Mouse (Mus musculus) cerebellum, adult 2 months (tissue): ENCODE measurements around the gene Pcna. TPM values are rescaled to one million over a fixed set of nuclear protein-coding genes. Genes with fewer than 3 reads are reported as not detected.
A peak's percentile ranks its signal among the peaks of the same experiment; 100 is the strongest.

Source experiments
- DNase-seq, 2 experiments: peaks; one replicate each; pipeline ENCODE4 v3.0.0; 2021
- H3K27ac ChIP-seq: fragments of 200-500 bp; 2 replicates; pipeline ENCODE4 v1.5.1; 2012; ENCODE audit warnings: low read length, control low read depth, inconsistent platforms; ENCODE audit not compliant: insufficient read depth
- H3K27me3 ChIP-seq: fragments of 200-500 bp; 2 replicates; pipeline ENCODE4 v1.6.1; 2012; ENCODE audit warnings: inconsistent platforms, mild to moderate bottlenecking, low read length, moderate library complexity; ENCODE audit not compliant: control insufficient read depth, insufficient read depth
- H3K4me1 ChIP-seq: fragments of 200-500 bp; 2 replicates; pipeline ENCODE4 v1.6.1; 2011; ENCODE audit warnings: low read length; ENCODE audit not compliant: control insufficient read depth, insufficient read depth
- H3K4me3 ChIP-seq: fragments of 200-500 bp; replicated peaks from 2 replicates; pipeline ENCODE3; 2011; ENCODE audit warnings: mild to moderate bottlenecking, low read depth, low read length, control low read depth; ENCODE audit not compliant: insufficient read depth
- CTCF ChIP-seq: fragments of 200-500 bp; IDR thresholded peaks from 2 replicates; pipeline ENCODE4 v1.5.1; 2011; ENCODE audit warnings: low read depth, mild to moderate bottlenecking, control low read depth, low read length, moderate library complexity, borderline replicate concordance; ENCODE audit not compliant: insufficient read depth
- POLR2A ChIP-seq: fragments of 200-500 bp; IDR thresholded peaks from 2 replicates; pipeline ENCODE4 v1.6.1; 2011; ENCODE audit warnings: low read length, control low read depth, borderline replicate concordance; ENCODE audit not compliant: insufficient read depth
- WGBS: fragments of 180-500 bp; shearing (Covaris S2); methylation state at CpG from one replicate; pipeline ENCODE4 v1.1.7; 2018; 5-methylcytosine and 5-hydroxymethylcytosine counted together
- polyA plus RNA-seq: library from polyadenylated mRNA; depleted of rRNA; stranded (reverse); fragments of >200 nt; gene quantifications from 2 replicates; pipeline ENCODE4 v1.2.3, GENCODE M21; 2012

Pcna gene
- polyA plus RNA-seq, 1 experiment = 69.3 TPM

GRCm38 (mm10) chr2:132235291-132235690 lies 17.8 kb downstream of the Pcna start:
- 55% methylated on average over 2 of the region's 2 CpGs for WGBS
- Histone ChIP-seq H3K4me1 (no peaks in the 10 kb centered on the region; the same call in 1 of the 2 replicates), H3K27ac (no peak overlapping the region), H3K27me3 (no peaks in the 10 kb centered on the region), H3K4me3 (no peak overlapping the region)
- no peak for DNase-seq
- TF ChIP-seq POLR2A (no peak), CTCF (no peak)

GRCm38 (mm10) chr2:132233985-132234765 lies 18.9 kb downstream of the Pcna start:
- DNase-seq = no peak
- Histone ChIP-seq H3K4me1 (no peaks in the 10 kb centered on the region; the same call in 1 of the 2 replicates), H3K27ac (no peak overlapping the region), H3K4me3 (no peak overlapping the region), H3K27me3 (no peaks in the 10 kb centered on the region)
- 66% methylated on average over 16 of the region's 16 CpGs for WGBS
- TF ChIP-seq CTCF = no peak
- no peak for TF ChIP-seq POLR2A

GRCm38 (mm10) chr2:132232413-132232945 lies 20.6 kb downstream of the Pcna start:
- Histone ChIP-seq H3K27ac (no peak overlapping the region), H3K4me1 (no peaks in the 10 kb centered on the region; the same call in 1 of the 2 replicates), H3K4me3 (no peak overlapping the region), H3K27me3 (no peaks in the 10 kb centered on the region)
- no peak for TF ChIP-seq POLR2A
- no peak for TF ChIP-seq CTCF
- DNase-seq = no peak
- 44% methylated on average over 3 of the region's 3 CpGs for WGBS

- H3K27me3 ChIP-seq = no peaks in the 10 kb centered on the region; the same call in 1 of the 2 replicates
- TF ChIP-seq POLR2A (no peak), CTCF (no peak)
- H3K4me1 ChIP-seq = no peaks in the 10 kb centered on the region
- no peak overlapping the region for H3K27ac ChIP-seq
- no peak for DNase-seq
- no peak overlapping the region for H3K4me3 ChIP-seq
- 20% methylated on average over 4 of the region's 4 CpGs for WGBS
Measured at GRCm38 (mm10) chr2:132224359-132224758, 28.8 kb downstream of the Pcna start.

GRCm38 (mm10) chr2:132221611-132222073 lies 31.5 kb downstream of the Pcna start:
- Histone ChIP-seq H3K4me3 (no peak overlapping the region), H3K27ac (no peak overlapping the region)
- 66% methylated on average over 11 of the region's 11 CpGs for WGBS

GRCm38 (mm10) chr2:132211995-132212656 lies 41.0 kb downstream of the Pcna start:
- WGBS = 50% methylated on average over 5 of the region's 5 CpGs
- DNase-seq = peak in 1 of 2 experiments; percentile 9

More at GRCm38 (mm10) chr2:132221611-132222073, 31.5 kb downstream of the Pcna start:
- no peaks in the 10 kb centered on the region; the same call in 1 of the 2 replicates for H3K27me3 ChIP-seq
- TF ChIP-seq CTCF (no peak), POLR2A (no peak)
- DNase-seq = no peak
- H3K4me1 ChIP-seq = no peaks in the 10 kb centered on the region

GRCm38 (mm10) chr2:132210806-132211312 lies 42.3 kb downstream of the Pcna start:
- Histone ChIP-seq H3K4me3 (no peak overlapping the region), H3K27ac (no peak overlapping the region), H3K27me3 (no peaks in the 10 kb centered on the region), H3K4me1 (no peaks in the 10 kb centered on the region)
- 85% methylated on average over 9 of the region's 9 CpGs for WGBS
- DNase-seq = no peak
- no peak for TF ChIP-seq CTCF
- no peak for TF ChIP-seq POLR2A

More at GRCm38 (mm10) chr2:132211995-132212656, 41.0 kb downstream of the Pcna start:
- no peak for TF ChIP-seq POLR2A
- TF ChIP-seq CTCF = no peak
- Histone ChIP-seq H3K4me3 (no peak overlapping the region), H3K27me3 (no peaks in the 10 kb centered on the region), H3K4me1 (no peaks in the 10 kb centered on the region), H3K27ac (no peak overlapping the region)
